Mouse (Mus musculus) CH12.LX (cell line): ENCODE data around the gene Ptpn6. TPM values are rescaled to one million over a fixed set of nuclear protein-coding genes. Genes with fewer than 3 reads are reported as not detected.
A peak's percentile ranks its signal among the peaks of the same experiment; 100 is the strongest.
"Not testable (repeated sequence)": the region's sequence is repeated elsewhere in the genome, so short reads cannot be mapped to it uniquely, and the experiment has no call there.

Experiments
- DNase-seq: peaks from one replicate; pipeline ENCODE4 v3.0.0-alpha.2; 2013; ENCODE audit errors: extremely low read depth
- H3K27ac ChIP-seq: 2 replicates; pipeline ENCODE4 v1.5.1; 2012; ENCODE audit warnings: low read depth, mild to moderate bottlenecking, control low read depth, moderate library complexity; ENCODE audit not compliant: insufficient read depth
- H3K27me3 ChIP-seq: replicated peaks from 2 replicates; pipeline ENCODE3; 2012; ENCODE audit warnings: inconsistent platforms
- H3K36me3 ChIP-seq, 2 experiments: replicated peaks in 1 of 2; 2 replicates each; pipeline versions ENCODE3 to v1.6.1; 2012; ENCODE audit warnings: inconsistent platforms in 1 of 2, low read length in 1 of 2, mild to moderate bottlenecking in 1 of 2, mixed read lengths in 1 of 2, moderate library complexity in 1 of 2; ENCODE audit not compliant: control insufficient read depth in 1 of 2, insufficient read depth in 1 of 2
- H3K4me1 ChIP-seq, 2 experiments: 2 replicates each; pipeline ENCODE4 v1.6.1; 2012; ENCODE audit warnings: inconsistent platforms in 1 of 2, moderate library complexity in 1 of 2; ENCODE audit not compliant: insufficient read depth in 2 of 2, control insufficient read depth in 1 of 2
- H3K4me2 ChIP-seq: 2 replicates; pipeline ENCODE4 v1.6.1; 2012; ENCODE audit warnings: low read depth, mild to moderate bottlenecking, control low read depth; ENCODE audit not compliant: poor library complexity, insufficient read depth, severe bottlenecking
- H3K4me3 ChIP-seq, 3 experiments: fragments of 150-350 bp in 1 of 3; sonication (generic) in 1 of 3; replicated peaks in 1 of 3; 2 replicates each; pipeline versions ENCODE3 to v1.5.1; 2011 to 2012; ENCODE audit warnings: low read depth in 2 of 3, low read length in 2 of 3, mild to moderate bottlenecking in 2 of 3, moderate library complexity in 2 of 3, control low read depth in 1 of 3, improper control_type of control experiment in 1 of 3, inconsistent platforms in 1 of 3, mixed read lengths in 1 of 3; ENCODE audit not compliant: poor library complexity in 1 of 3
- H3K79me2 ChIP-seq: replicated peaks from 2 replicates; pipeline ENCODE4 v1.6.1; 2012; ENCODE audit warnings: mild to moderate bottlenecking, moderate library complexity; ENCODE audit not compliant: control insufficient read depth, poor library complexity, insufficient read depth, severe bottlenecking; ENCODE audit errors: extremely low read depth
- H3K9ac ChIP-seq: 2 replicates; pipeline ENCODE4 v1.6.1; 2012; ENCODE audit warnings: low read depth, mild to moderate bottlenecking, control low read depth, moderate library complexity; ENCODE audit not compliant: insufficient read depth
- H3K9me3 ChIP-seq: replicated peaks from 2 replicates; pipeline ENCODE3; 2012; ENCODE audit warnings: low read length, inconsistent platforms, mixed read lengths
- CTCF ChIP-seq, 2 experiments: IDR thresholded peaks in 1 of 2; conservative IDR thresholded peaks in 1 of 2; 2 replicates each; pipeline ENCODE4 v1.5.1; 2011 to 2012; ENCODE audit warnings: low read depth in 2 of 2, low read length in 2 of 2, improper control_type of control experiment in 1 of 2, inconsistent platforms in 1 of 2, mild to moderate bottlenecking in 1 of 2, moderate library complexity in 1 of 2
- EP300 ChIP-seq: IDR thresholded peaks from 2 replicates; pipeline ENCODE4 v1.6.1; 2011; ENCODE audit warnings: low read length, improper control_type of control experiment
- GABPA ChIP-seq: IDR thresholded peaks from 2 replicates; pipeline ENCODE4 v1.6.1; 2012; ENCODE audit warnings: low read depth, low read length, improper control_type of control experiment, inconsistent platforms; ENCODE audit not compliant: insufficient replicate concordance
- IRF4 ChIP-seq: IDR thresholded peaks from 2 replicates; pipeline ENCODE4 v1.6.1; 2014; ENCODE audit warnings: low read depth, mild to moderate bottlenecking, inconsistent platforms, low read length, improper control_type of control experiment
- JUN ChIP-seq: IDR thresholded peaks from 2 replicates; pipeline ENCODE4 v1.6.1; 2011; ENCODE audit warnings: low read depth, mild to moderate bottlenecking, low read length, improper control_type of control experiment, moderate library complexity; ENCODE audit not compliant: insufficient read depth
- JUND ChIP-seq: conservative IDR thresholded peaks from 2 replicates; pipeline ENCODE4 v1.6.1; 2011; ENCODE audit warnings: low read depth, low read length, improper control_type of control experiment
- MAX ChIP-seq: IDR thresholded peaks from 2 replicates; pipeline ENCODE4 v1.6.1; 2011; ENCODE audit warnings: low read length, improper control_type of control experiment
- MAZ ChIP-seq: IDR thresholded peaks from 2 replicates; pipeline ENCODE4 v1.6.1; 2012; ENCODE audit warnings: low read depth, mild to moderate bottlenecking, inconsistent platforms, low read length, improper control_type of control experiment, moderate library complexity
- MYC ChIP-seq: IDR thresholded peaks from 2 replicates; pipeline ENCODE4 v1.6.1; 2011; ENCODE audit warnings: low read depth, mild to moderate bottlenecking, improper control_type of control experiment, low read length
- PAX5 ChIP-seq: IDR thresholded peaks from 2 replicates; pipeline ENCODE4 v1.6.1; 2012; ENCODE audit warnings: low read length, inconsistent platforms, mixed read lengths
- POLR2AphosphoS2 ChIP-seq: IDR thresholded peaks from 2 replicates; pipeline ENCODE4 v1.6.1; 2011; ENCODE audit warnings: low read depth, low read length, improper control_type of control experiment
- RAD21 ChIP-seq: IDR thresholded peaks from 2 replicates; pipeline ENCODE4 v1.6.1; 2011; ENCODE audit warnings: low read depth, mild to moderate bottlenecking, low read length, improper control_type of control experiment, moderate library complexity
- SIN3A ChIP-seq: IDR thresholded peaks from 2 replicates; pipeline ENCODE4 v1.6.1; 2012; ENCODE audit warnings: low read length, improper control_type of control experiment, inconsistent platforms
- SMC3 ChIP-seq: IDR thresholded peaks from 2 replicates; pipeline ENCODE4 v1.6.1; 2011; ENCODE audit warnings: low read depth, low read length, improper control_type of control experiment
- TBP ChIP-seq: conservative IDR thresholded peaks from 2 replicates; pipeline ENCODE4 v1.6.1; 2011; ENCODE audit warnings: low read depth, low read length, improper control_type of control experiment
- TCF12 ChIP-seq: IDR thresholded peaks from 2 replicates; pipeline ENCODE4 v1.6.1; 2014; ENCODE audit warnings: low read depth, mild to moderate bottlenecking, inconsistent platforms, low read length, improper control_type of control experiment
- UBTF ChIP-seq: IDR thresholded peaks from 2 replicates; pipeline ENCODE4 v1.6.1; 2012; ENCODE audit warnings: low read depth, mild to moderate bottlenecking, inconsistent platforms, low read length, improper control_type of control experiment, moderate library complexity
- ZC3H11A ChIP-seq: IDR thresholded peaks from 2 replicates; pipeline ENCODE4 v1.6.1; 2012; ENCODE audit warnings: low read depth, mild to moderate bottlenecking, inconsistent platforms, low read length, improper control_type of control experiment
- ZMIZ1 ChIP-seq: IDR thresholded peaks from 2 replicates; pipeline ENCODE4 v1.6.1; 2012; ENCODE audit warnings: low read depth, mild to moderate bottlenecking, inconsistent platforms, low read length, improper control_type of control experiment
- ZNF384 ChIP-seq: IDR thresholded peaks from 2 replicates; pipeline ENCODE4 v1.6.1; 2012; ENCODE audit warnings: low read depth, low read length, improper control_type of control experiment, inconsistent platforms
- dilution Hi-C: fragments of 300-500 bp; cut with MboI; formaldehyde crosslinking; loops from 2 replicates; pipeline ENCODE4 v1.14.3; 2020; ENCODE audit warnings: low sequenced_read_pairs; ENCODE audit not compliant: extremely low pct_unique_long_range_greater_than_20kb, extremely low pct_ligation_motif_present
- in situ Hi-C: fragments of 300-500 bp; cut with MboI; formaldehyde crosslinking; loops from 3 replicates; pipeline ENCODE4 v1.14.3; 2019; ENCODE audit warnings: low sequenced_read_pairs, low pct_ligation_motif_present, low pct_unique_long_range_greater_than_20kb, mixed read lengths
- polyA plus RNA-seq: library from polyadenylated mRNA; unstranded; fragments of >175 nt; gene quantifications from 2 replicates; pipeline ENCODE4 v1.2.1, GENCODE M21; 2012; ENCODE audit warnings: low read depth; ENCODE audit not compliant: insufficient read length
- total RNA-seq, 2 experiments: library from RNA; depleted of rRNA; stranded (reverse); fragments of 300-350 nt in 1 of 2; fragments of >200 nt in 1 of 2; gene quantifications; 2 replicates each; pipeline ENCODE4 v1.2.3; 2012 to 2014

The Ptpn6 gene
- total and polyA plus RNA-seq, 3 experiments, result 247 to 585 (median 300) TPM

- in situ Hi-C loops, H3K9ac ChIP-seq, H3K27ac ChIP-seq, H3K27me3 ChIP-seq, H3K9me3 ChIP-seq, dilution Hi-C loops, H3K4me2 ChIP-seq, H3K79me2 ChIP-seq, DNase-seq, H3K4me3 ChIP-seq: not testable (repeated sequence)
- Histone ChIP-seq H3K36me3 (peaks cover 0 to 37% of the 10 kb centered on the region in 2 experiments), H3K4me1 (peaks cover 16 to 63% of the 10 kb centered on the region in 2 experiments)
- TF ChIP-seq RAD21, result peak; percentile 1; the same call in 1 of the 2 replicates
- peak in 1 of 2 experiments; percentile 35; a peak in 2 of 4 replicates for TF ChIP-seq CTCF (conservative IDR thresholded peaks at IDR 0.05 in 1 of 2, IDR thresholded peaks at IDR 0.05 in 1 of 2; ENCODE audit: low read depth in 2 of 2, low read length in 2 of 2)
These were observed 51.9 kb downstream of the Ptpn6 start for GRCm38 (mm10) chr6:124686644-124687043.

- Histone ChIP-seq H3K4me3 (no peak overlapping the region), H3K9ac (no peak overlapping the region), H3K36me3 (peaks cover 0 to 40% of the 10 kb centered on the region in 2 experiments), H3K9me3 (no peaks in the 10 kb centered on the region), H3K27me3 (no peaks in the 10 kb centered on the region), H3K4me1 (peaks cover 16 to 68% of the 10 kb centered on the region in 2 experiments), H3K79me2 (peaks cover 8% of the 10 kb centered on the region), H3K27ac (no peak overlapping the region), H3K4me2 (no peak overlapping the region)
- in situ Hi-C loops, result no loop called here
- no peak for TF ChIP-seq MYC
- no peak for TF ChIP-seq GABPA
- no peak for TF ChIP-seq MAX
- no peak for TF ChIP-seq ZNF384
- TF ChIP-seq POLR2AphosphoS2, result no peak
- TF ChIP-seq TCF12, result no peak
- no peak for TF ChIP-seq SMC3
- TF ChIP-seq UBTF, result no peak
- no peak for TF ChIP-seq JUND
- no peak for TF ChIP-seq EP300
- no peak for TF ChIP-seq RAD21
- TF ChIP-seq JUN, result no peak
- no peak for TF ChIP-seq IRF4
- TF ChIP-seq TBP, result no peak
- TF ChIP-seq PAX5, result no peak
- TF ChIP-seq ZC3H11A, result no peak
- no peak for TF ChIP-seq MAZ
- TF ChIP-seq CTCF (conservative IDR thresholded peaks at IDR 0.05 in 1 of 2, IDR thresholded peaks at IDR 0.05 in 1 of 2; ENCODE audit: low read depth in 2 of 2, low read length in 2 of 2), result no peak
- no peak for TF ChIP-seq SIN3A
- TF ChIP-seq ZMIZ1, result no peak
- dilution Hi-C loops, result no loop called here
- DNase-seq, result no peak
These were observed 52.7 kb downstream of the Ptpn6 start for GRCm38 (mm10) chr6:124685606-124686386.
